Mouse (Mus musculus): Measurements from ENCODE around the gene Hip1. TPM values are rescaled to one million over a fixed set of nuclear protein-coding genes. Genes with fewer than 3 reads are reported as not detected.

The Hip1 gene
- polyA plus RNA-seq, 1 experiment from 2014 or later, result 5.9 TPM

DNA sequence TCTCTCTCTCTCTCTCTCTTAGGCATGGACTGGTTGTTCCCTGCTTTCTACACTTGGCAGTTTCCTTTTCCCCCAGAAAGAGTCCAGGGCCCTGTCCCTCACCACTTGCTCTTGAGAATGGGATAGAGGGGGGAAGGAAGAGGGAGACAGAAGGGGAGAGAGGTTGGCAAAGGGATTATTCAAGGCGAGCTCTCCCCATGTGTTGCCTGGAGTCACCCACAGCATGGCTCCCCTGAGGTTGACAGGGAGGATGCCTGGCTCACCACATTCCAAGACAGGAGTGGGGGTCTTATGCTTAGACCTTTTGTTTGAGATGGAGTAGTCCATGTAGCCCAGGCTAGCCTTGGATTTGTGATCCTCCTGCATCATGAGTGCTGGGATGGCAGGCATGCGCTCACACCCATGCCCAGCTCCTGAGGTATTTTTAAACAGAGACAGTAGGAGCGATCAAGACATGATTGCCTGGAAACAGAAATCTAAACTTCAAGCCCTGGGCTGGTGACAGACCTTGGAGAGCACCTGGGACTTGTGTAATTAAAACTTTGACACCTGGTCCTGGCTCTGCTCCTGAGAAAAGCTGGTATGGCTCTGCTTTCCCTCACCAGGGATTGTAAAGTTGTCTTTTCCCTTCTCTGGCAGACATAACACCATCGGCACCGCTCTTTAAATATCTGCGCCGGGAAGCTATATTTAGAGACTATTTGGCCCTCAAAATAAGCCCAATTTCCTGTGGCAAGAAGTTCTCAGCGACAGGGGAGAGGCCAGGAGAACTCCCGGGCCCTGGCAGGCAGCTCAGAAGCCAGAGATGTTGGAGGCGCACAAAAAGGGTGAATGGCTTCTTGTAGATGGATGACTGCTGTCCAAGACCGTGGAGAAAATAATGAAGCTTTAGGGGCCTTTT is 20.0 kb downstream of the Hip1 start:
- no peak overlapping the region for H3K4me3 ChIP-seq (ENCODE audit: low read depth, low read length)
- H3K9ac ChIP-seq (ENCODE audit: low read depth, low read length), result no peak overlapping the region
- H3K27me3 ChIP-seq (replicated peaks; ENCODE audit: control insufficient read depth, insufficient read depth, low read length), result no peaks in the 10 kb centered on the region
- no peak overlapping the region for H3K4me2 ChIP-seq (replicated peaks; ENCODE audit: low read depth)
- no peaks in the 10 kb centered on the region for H3K36me3 ChIP-seq (ENCODE audit: control insufficient read depth, insufficient read depth)
- ATAC-seq, result no peak
- WGBS, result 51% methylated on average over 11 of the region's 11 CpGs
- H3K9me3 ChIP-seq (ENCODE audit: control insufficient read depth), result no peaks in the 10 kb centered on the region
- no peak overlapping the region for H3K27ac ChIP-seq (ENCODE audit: low read depth, low read length)
- TF ChIP-seq CTCF (IDR thresholded peaks at IDR 0.05; ENCODE audit: low read depth), result no peak
- no peaks in the 10 kb centered on the region for H3K4me1 ChIP-seq (replicated peaks; ENCODE audit: control insufficient read depth, insufficient read depth, low read length)

DNA sequence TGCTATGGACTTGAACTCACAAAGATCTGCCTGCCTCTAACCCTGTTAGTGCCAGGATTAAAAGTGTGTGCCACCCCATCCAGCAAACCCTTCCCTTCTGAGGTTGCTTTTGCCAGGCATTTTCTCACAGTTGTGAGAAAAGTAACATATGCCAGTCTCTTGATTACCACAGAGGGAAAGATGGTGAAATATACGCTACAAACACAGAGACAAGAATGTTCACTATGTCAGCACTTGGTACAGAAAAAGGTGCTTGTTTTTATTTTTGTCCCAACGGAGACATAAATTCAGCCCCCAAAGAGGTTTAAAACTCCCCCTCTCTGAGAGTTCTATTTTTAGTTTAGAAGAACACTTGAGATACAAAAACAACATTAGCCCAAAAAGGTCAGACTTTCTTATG is 20.8 kb downstream of the Hip1 start:
- Histone ChIP-seq H3K9ac (ENCODE audit: low read depth, low read length) (no peak overlapping the region), H3K27me3 (replicated peaks; ENCODE audit: control insufficient read depth, insufficient read depth, low read length) (no peaks in the 10 kb centered on the region), H3K4me3 (ENCODE audit: low read depth, low read length) (no peak overlapping the region), H3K36me3 (ENCODE audit: control insufficient read depth, insufficient read depth) (no peaks in the 10 kb centered on the region), H3K4me2 (replicated peaks; ENCODE audit: low read depth) (no peak overlapping the region), H3K4me1 (replicated peaks; ENCODE audit: control insufficient read depth, insufficient read depth, low read length) (no peaks in the 10 kb centered on the region), H3K9me3 (ENCODE audit: control insufficient read depth) (no peaks in the 10 kb centered on the region), H3K27ac (ENCODE audit: low read depth, low read length) (no peak overlapping the region)
- no peak for ATAC-seq
- WGBS, result 88% methylated on average over 2 of the region's 2 CpGs
- no peak for TF ChIP-seq CTCF (IDR thresholded peaks at IDR 0.05; ENCODE audit: low read depth)

DNA sequence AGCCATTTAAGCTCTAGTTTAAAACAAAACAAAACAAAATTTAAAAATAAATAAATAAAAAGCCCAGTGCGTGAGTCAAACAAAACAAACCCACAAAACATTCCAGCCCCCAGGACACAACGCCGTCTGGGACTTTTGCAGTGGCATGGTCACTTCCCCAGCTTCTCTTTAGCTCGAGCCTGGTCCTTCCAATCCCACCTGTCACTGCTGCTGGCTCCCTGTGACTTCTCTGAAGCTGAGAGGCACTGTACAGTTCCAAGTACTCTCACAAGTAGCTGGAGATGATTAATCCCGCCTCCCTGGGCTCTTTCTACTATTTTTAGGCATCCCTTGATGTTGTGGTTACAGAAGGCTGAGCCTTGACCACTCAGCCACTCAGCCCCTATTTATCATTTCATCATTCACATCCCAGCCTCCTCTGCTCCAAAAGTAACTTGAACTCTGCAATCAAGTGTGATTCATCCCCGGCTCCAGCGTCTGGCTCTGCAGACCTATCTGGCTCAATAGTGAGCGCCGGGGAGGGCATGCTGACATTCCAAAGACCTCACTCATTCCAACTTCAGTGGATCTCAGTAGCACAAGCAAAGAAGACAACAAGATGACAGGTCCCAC is 22.7 kb downstream of the Hip1 start:
- no peaks in the 10 kb centered on the region for H3K36me3 ChIP-seq (ENCODE audit: control insufficient read depth, insufficient read depth)
- H3K27ac ChIP-seq (ENCODE audit: low read depth, low read length), result no peak overlapping the region
- no peak for TF ChIP-seq CTCF (IDR thresholded peaks at IDR 0.05; ENCODE audit: low read depth)
- 63% methylated on average over 9 of the region's 9 CpGs for WGBS
- no peaks in the 10 kb centered on the region for H3K4me1 ChIP-seq (replicated peaks; ENCODE audit: control insufficient read depth, insufficient read depth, low read length)
- H3K27me3 ChIP-seq (replicated peaks; ENCODE audit: control insufficient read depth, insufficient read depth, low read length), result no peaks in the 10 kb centered on the region
- ATAC-seq, result no peak; the same call in 1 of the 2 replicates
- no peak overlapping the region for H3K4me3 ChIP-seq (ENCODE audit: low read depth, low read length)
- H3K9me3 ChIP-seq (ENCODE audit: control insufficient read depth), result no peaks in the 10 kb centered on the region
- H3K4me2 ChIP-seq (replicated peaks; ENCODE audit: low read depth), result no peak overlapping the region
- H3K9ac ChIP-seq (ENCODE audit: low read depth, low read length), result no peak overlapping the region

DNA sequence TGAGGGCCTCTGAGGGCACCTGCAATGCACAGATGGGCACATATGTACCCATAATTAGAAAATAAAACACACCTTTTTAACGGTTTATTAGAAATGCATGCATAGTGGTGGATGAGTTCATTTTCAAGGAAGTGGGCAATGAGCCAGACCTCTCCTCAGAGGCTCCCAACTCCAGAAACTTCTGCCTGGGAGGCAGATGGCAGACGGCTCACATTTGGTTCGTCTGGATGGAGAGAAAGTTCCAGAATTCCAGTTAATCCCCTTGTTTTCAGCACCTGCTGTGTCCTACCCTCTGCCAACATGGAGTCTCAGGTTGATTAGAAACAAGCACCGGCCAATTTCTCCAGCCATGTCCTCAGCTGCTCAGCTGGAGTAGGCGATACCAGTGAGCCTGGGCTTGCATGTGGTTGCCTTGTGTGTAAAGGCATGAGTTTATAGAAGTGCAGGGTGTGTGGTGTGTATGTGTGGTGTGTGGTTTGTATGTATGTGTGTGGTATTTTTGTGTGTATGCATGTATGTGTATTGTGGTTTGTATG is 27.5 kb downstream of the Hip1 start:
- Histone ChIP-seq H3K27ac (ENCODE audit: low read depth, low read length) (no peak overlapping the region), H3K9me3 (ENCODE audit: control insufficient read depth) (no peaks in the 10 kb centered on the region), H3K4me2 (replicated peaks; ENCODE audit: low read depth) (no peak overlapping the region), H3K4me1 (replicated peaks; ENCODE audit: control insufficient read depth, insufficient read depth, low read length) (no peaks in the 10 kb centered on the region), H3K4me3 (ENCODE audit: low read depth, low read length) (no peak overlapping the region), H3K9ac (ENCODE audit: low read depth, low read length) (no peak overlapping the region), H3K27me3 (replicated peaks; ENCODE audit: control insufficient read depth, insufficient read depth, low read length) (no peaks in the 10 kb centered on the region), H3K36me3 (ENCODE audit: control insufficient read depth, insufficient read depth) (no peaks in the 10 kb centered on the region)
- no peak for TF ChIP-seq CTCF (IDR thresholded peaks at IDR 0.05; ENCODE audit: low read depth)
- no peak for ATAC-seq
- WGBS, result 75% methylated on average over 5 of the region's 5 CpGs

DNA sequence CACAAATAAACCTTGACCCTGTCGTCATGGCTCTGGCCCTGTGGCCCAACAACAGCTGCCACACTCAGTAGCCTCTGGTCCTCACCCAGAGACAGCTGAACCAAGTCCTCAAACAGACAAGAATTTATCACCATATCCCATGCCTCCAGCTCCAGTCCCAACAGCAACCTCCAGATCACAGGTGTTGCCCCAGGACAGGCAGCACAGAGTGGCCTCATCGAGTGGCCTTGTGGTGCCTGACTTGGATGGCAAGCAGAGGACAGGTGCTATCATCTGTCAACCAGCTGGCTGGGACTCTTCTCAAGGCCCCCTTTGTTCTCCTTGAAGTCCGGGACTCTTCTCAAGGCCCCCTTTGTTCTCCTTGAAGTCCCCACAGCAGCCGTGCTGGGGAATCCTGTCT is 31.8 kb downstream of the Hip1 start:
- WGBS, result 49% methylated on average over 4 of the region's 4 CpGs
- Histone ChIP-seq H3K36me3 (ENCODE audit: control insufficient read depth, insufficient read depth) (no peaks in the 10 kb centered on the region), H3K27me3 (replicated peaks; ENCODE audit: control insufficient read depth, insufficient read depth, low read length) (no peaks in the 10 kb centered on the region), H3K4me3 (ENCODE audit: low read depth, low read length) (no peak overlapping the region), H3K9ac (ENCODE audit: low read depth, low read length) (no peak overlapping the region), H3K27ac (ENCODE audit: low read depth, low read length) (no peak overlapping the region), H3K4me1 (replicated peaks; ENCODE audit: control insufficient read depth, insufficient read depth, low read length) (no peaks in the 10 kb centered on the region), H3K9me3 (ENCODE audit: control insufficient read depth) (no peaks in the 10 kb centered on the region), H3K4me2 (replicated peaks; ENCODE audit: low read depth) (no peak overlapping the region)
- no peak for TF ChIP-seq CTCF (IDR thresholded peaks at IDR 0.05; ENCODE audit: low read depth)
- no peak for ATAC-seq

DNA sequence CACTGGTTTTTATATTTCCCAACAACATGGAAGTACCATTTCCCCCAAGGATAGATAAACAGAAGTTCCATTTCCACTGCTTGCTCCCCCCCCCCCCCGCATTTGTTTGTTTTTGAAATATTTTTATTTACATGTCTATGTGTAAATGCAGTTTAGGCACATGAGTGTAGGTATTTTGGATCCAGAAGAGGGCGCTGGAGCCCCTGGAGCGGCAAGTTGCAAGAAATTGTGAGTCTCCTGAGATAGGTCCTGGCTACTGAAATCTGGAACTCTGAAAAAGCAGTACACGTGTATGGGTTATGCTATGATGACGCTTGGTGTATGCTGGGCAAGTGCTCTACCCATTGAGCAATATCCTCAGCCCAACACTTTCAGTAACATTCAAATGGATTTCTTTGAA is 33.8 kb downstream of the Hip1 start:
- no peak for ATAC-seq
- Histone ChIP-seq H3K36me3 (ENCODE audit: control insufficient read depth, insufficient read depth) (no peaks in the 10 kb centered on the region), H3K27ac (ENCODE audit: low read depth, low read length) (no peak overlapping the region), H3K4me2 (replicated peaks; ENCODE audit: low read depth) (no peak overlapping the region), H3K9me3 (ENCODE audit: control insufficient read depth) (no peaks in the 10 kb centered on the region), H3K9ac (ENCODE audit: low read depth, low read length) (no peak overlapping the region), H3K4me3 (ENCODE audit: low read depth, low read length) (no peak overlapping the region), H3K4me1 (replicated peaks; ENCODE audit: control insufficient read depth, insufficient read depth, low read length) (no peaks in the 10 kb centered on the region), H3K27me3 (replicated peaks; ENCODE audit: control insufficient read depth, insufficient read depth, low read length) (no peaks in the 10 kb centered on the region)
- 61% methylated on average over 5 of the region's 5 CpGs for WGBS
- TF ChIP-seq CTCF (IDR thresholded peaks at IDR 0.05; ENCODE audit: low read depth), result peak; percentile 49

All from intestine, postnatal 0 days (tissue).